ENCODE assay signal across 9 mouse cellular contexts in the genomic region with DNA sequence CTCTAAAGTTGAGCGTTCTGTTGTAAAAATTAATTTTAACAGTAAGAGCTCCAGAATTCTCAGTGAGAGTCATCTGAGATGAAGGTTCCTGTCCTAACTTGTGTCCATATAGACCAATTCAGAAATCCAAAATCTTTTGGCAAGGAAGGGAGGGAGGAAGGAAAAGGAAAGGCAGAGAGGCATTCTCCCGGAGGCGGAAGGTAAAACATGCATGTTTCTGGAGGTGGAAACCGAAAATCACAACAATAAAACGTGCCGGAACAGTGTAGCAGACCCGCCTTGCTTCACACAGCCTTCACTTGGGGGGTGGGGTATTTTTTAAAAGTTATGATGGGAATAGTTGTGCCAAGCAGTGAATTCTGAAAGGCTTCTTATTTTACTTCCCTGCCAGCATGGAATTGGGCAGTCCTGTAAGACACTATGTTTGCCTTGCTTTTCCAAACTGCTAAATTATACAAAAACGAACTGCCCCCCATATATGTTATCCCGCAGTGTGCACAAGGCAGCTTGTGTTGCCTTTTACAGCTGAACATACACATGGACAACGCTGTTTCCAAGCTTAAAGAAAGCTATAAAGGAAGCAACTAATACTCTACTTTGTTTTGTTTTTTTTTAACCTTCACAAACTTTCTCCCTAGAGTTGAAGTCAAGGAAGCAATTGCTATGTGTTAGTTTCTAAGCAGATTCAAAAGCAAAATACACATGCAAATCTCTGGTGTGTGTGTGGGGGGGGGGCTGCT. TPM values are rescaled to one million over a fixed set of nuclear protein-coding genes. Genes with fewer than 3 reads are reported as not detected.
DNase-seq lines count a peak whose midpoint lies in the region; ATAC-seq lines count a peak whose summit lies in the region.
"Had no signal": no experiment of that assay in that cellular context is flagged by ENCODE, and none has a peak within 500 bp of the region (broad histone marks: within the 10 kb centered on the region; RNA-seq: fewer than 3 reads in every experiment).

No protein-coding gene starts in this region.

- H3K27me3 ChIP-seq in kidney, embryonic 14.5 days (ENCODE audit: control insufficient read depth, insufficient read depth, low read length), result no peaks in the 10 kb centered on the region
- H3K27me3 ChIP-seq in embryonic facial prominence, embryonic 13.5 days, result peaks cover 40% of the 10 kb centered on the region
- H3K27me3 ChIP-seq in hindbrain, embryonic 16.5 days (replicated peaks; ENCODE audit: control insufficient read depth, insufficient read depth, low read length), result no peaks in the 10 kb centered on the region; the same call in 1 of the 2 replicates
- peaks cover 13% of the 10 kb centered on the region for H3K27me3 ChIP-seq in midbrain, embryonic 16.5 days (ENCODE audit: control insufficient read depth, insufficient read depth, low read depth, low read length)

- DNase-seq in kidney, adult 11 months, result no peak
- no peak for DNase-seq in gastrocnemius, adult 18-20 months (ENCODE audit: low spot score)
- no peak for DNase-seq in urinary bladder, postnatal 14 days (ENCODE audit: low spot score)

- peak overlapping the region; percentile 73 for H3K4me2 ChIP-seq in kidney, embryonic 14.5 days (replicated peaks; ENCODE audit: low read depth, low read length)
- H3K4me2 ChIP-seq in embryonic facial prominence, embryonic 13.5 days, result peak overlapping the region; percentile 90
- peak overlapping the region; percentile 71 for H3K4me2 ChIP-seq in hindbrain, embryonic 16.5 days (ENCODE audit: low read length)
- peak overlapping the region; percentile 62 for H3K4me2 ChIP-seq in midbrain, embryonic 16.5 days (ENCODE audit: low read length)

- under 1% methylated on average over 10 of the region's 10 CpGs for WGBS in kidney, embryonic 14.5 days
- under 1% methylated on average over 10 of the region's 10 CpGs for WGBS in embryonic facial prominence, embryonic 13.5 days
- 4% methylated on average over 10 of the region's 10 CpGs for WGBS in hindbrain, embryonic 16.5 days
- WGBS in midbrain, embryonic 16.5 days, result 4% methylated on average over 10 of the region's 10 CpGs

- H3K4me3 ChIP-seq in kidney, embryonic 14.5 days (ENCODE audit: low read length), result peak overlapping the region; percentile 73
- peak overlapping the region; percentile 71 for H3K4me3 ChIP-seq in embryonic facial prominence, embryonic 13.5 days
- H3K4me3 ChIP-seq in hindbrain, embryonic 16.5 days (ENCODE audit: low read length), result peak overlapping the region; percentile 75
- H3K4me3 ChIP-seq in midbrain, embryonic 16.5 days (ENCODE audit: low read depth, low read length), result peak overlapping the region; percentile 34

- H3K27ac ChIP-seq in kidney, embryonic 14.5 days (ENCODE audit: low read depth, low read length), result peak overlapping the region; percentile 99
- H3K27ac ChIP-seq in embryonic facial prominence, embryonic 13.5 days, result peak overlapping the region; percentile 76
- peak overlapping the region; percentile 91 for H3K27ac ChIP-seq in hindbrain, embryonic 16.5 days (ENCODE audit: low read depth, low read length)
- peak overlapping the region; percentile 59 for H3K27ac ChIP-seq in midbrain, embryonic 16.5 days (ENCODE audit: low read length)

- H3K9me3 ChIP-seq in kidney, embryonic 14.5 days (ENCODE audit: control insufficient read depth, low read length), result no peaks in the 10 kb centered on the region
- H3K9me3 ChIP-seq in embryonic facial prominence, embryonic 13.5 days, result no peaks in the 10 kb centered on the region
- H3K9me3 ChIP-seq in hindbrain, embryonic 16.5 days (ENCODE audit: control insufficient read depth, low read length), result no peaks in the 10 kb centered on the region
- no peaks in the 10 kb centered on the region for H3K9me3 ChIP-seq in midbrain, embryonic 16.5 days (replicated peaks; ENCODE audit: control insufficient read depth, low read length, poor library complexity, severe bottlenecking)

- H3K36me3 ChIP-seq in kidney, embryonic 14.5 days (ENCODE audit: control insufficient read depth, insufficient read depth, low read length), result peaks cover 12% of the 10 kb centered on the region; the same call in 1 of the 2 replicates
- no peaks in the 10 kb centered on the region for H3K36me3 ChIP-seq in embryonic facial prominence, embryonic 13.5 days
- H3K36me3 ChIP-seq in hindbrain, embryonic 16.5 days (ENCODE audit: control insufficient read depth, insufficient read depth, low read length), result no peaks in the 10 kb centered on the region
- no peaks in the 10 kb centered on the region for H3K36me3 ChIP-seq in midbrain, embryonic 16.5 days (ENCODE audit: control insufficient read depth, insufficient read depth, low read length)

- H3K9ac ChIP-seq in kidney, embryonic 14.5 days (ENCODE audit: low read depth, low read length), result peak overlapping the region; percentile 93
- H3K9ac ChIP-seq in embryonic facial prominence, embryonic 13.5 days, result peak overlapping the region; percentile 88
- H3K9ac ChIP-seq in hindbrain, embryonic 16.5 days (ENCODE audit: low read depth, low read length), result peak overlapping the region; percentile 93
- peak overlapping the region; percentile 68 for H3K9ac ChIP-seq in midbrain, embryonic 16.5 days (ENCODE audit: low read depth, low read length)

- H3K4me1 ChIP-seq in kidney, embryonic 14.5 days (ENCODE audit: control insufficient read depth, insufficient read depth, low read length), result peaks cover 17% of the 10 kb centered on the region
- H3K4me1 ChIP-seq in embryonic facial prominence, embryonic 13.5 days, result peaks cover 15% of the 10 kb centered on the region
- peaks cover 12% of the 10 kb centered on the region for H3K4me1 ChIP-seq in hindbrain, embryonic 16.5 days (ENCODE audit: control insufficient read depth, insufficient read depth, low read depth, low read length)
- peaks cover 18% of the 10 kb centered on the region for H3K4me1 ChIP-seq in midbrain, embryonic 16.5 days (ENCODE audit: control insufficient read depth, insufficient read depth, low read length)

- ATAC-seq in kidney, embryonic 14.5 days (ENCODE audit: low FRiP score, low TSS enrichment), result no peak
- ATAC-seq in embryonic facial prominence, embryonic 13.5 days (ENCODE audit: insufficient number of reproducible peaks, insufficient read depth, low FRiP score, low TSS enrichment, low read depth), result no peak
- ATAC-seq in hindbrain, embryonic 16.5 days, result no peak
- no peak for ATAC-seq in midbrain, embryonic 16.5 days
- no peak for ATAC-seq in inflammation-experienced regulatory T-cells, adult 6 months
- ATAC-seq: Patski had no signal

RNA-seq across cellular contexts. Expression of gene Meis1, which starts 2.1 kb away (rescaled TPM):
- 54.6 and 109 TPM in 2 replicates for polyA plus RNA-seq in kidney, embryonic 14.5 days (2014; fragmentation: Nextera tagmentation; extraction: Ambion mirVana)
- polyA plus RNA-seq in embryonic facial prominence, embryonic 13.5 days (2015; fragmentation: Nextera tagmentation; extraction: Ambion mirVana), result 47.4 and 59.0 TPM in 2 replicates
- polyA plus RNA-seq in hindbrain, embryonic 16.5 days (2015; fragmentation: Nextera tagmentation; extraction: Ambion mirVana), result 182 and 183 TPM in 2 replicates
- polyA plus RNA-seq in midbrain, embryonic 16.5 days (2015; fragmentation: Nextera tagmentation; extraction: Ambion mirVana), result 34.6 and 35.5 TPM in 2 replicates
- 1 to 10 TPM; 3.6 to 4.0 TPM for total RNA-seq in gastrocnemius, adult 18-20 months (2021)
- polyA plus RNA-seq in inflammation-experienced regulatory T-cells, adult 6 months (2017; shearing (Covaris generic)), result under 1 TPM in 2 of 3 experiments, not detected in 1; 0.10 to 0.13 TPM

Comparison
In these comparisons a context has a peak if more than half of its experiments do, and no peak if none do; other contexts are left out.
1. RNA of gene Meis1, which starts 2.1 kb away (polyA plus RNA-seq): 182 to 183 TPM in hindbrain, embryonic 16.5 days, 54.6 to 109 TPM in kidney, embryonic 14.5 days, 47.4 to 59.0 TPM in embryonic facial prominence, embryonic 13.5 days and 34.6 to 35.5 TPM in midbrain, embryonic 16.5 days; 0.10 to 0.13 TPM in inflammation-experienced regulatory T-cells, adult 6 months; every median in the first group is over 10 times any median in the second.
2. Peak in every context shown above with its lines, with median percentiles within 50 percentile points of each other: H3K27ac ChIP-seq, H3K4me2 ChIP-seq, H3K4me3 ChIP-seq and H3K9ac ChIP-seq.